Mouse (Mus musculus) hindbrain, embryonic 15.5 days (tissue): ENCODE data around the gene Kcnh1. TPM values are rescaled to one million over a fixed set of nuclear protein-coding genes. Genes with fewer than 3 reads are reported as not detected.

ENCODE experiments used
- ATAC-seq: fragments of 200-750 bp; cut with Nextera tagmentation; 2 replicates; pipeline ENCODE4 v1.8.0; 2017; ENCODE audit warnings: low read depth, moderate number of reproducible peaks, moderate TSS enrichment; ENCODE audit not compliant: low FRiP score
- H3K27ac ChIP-seq: fragments of 300-500 bp; sonication (generic); replicated peaks from 2 replicates; pipeline ENCODE4 v1.5.1; 2015; ENCODE audit warnings: mild to moderate bottlenecking, inconsistent platforms
- H3K27me3 ChIP-seq: fragments of 300-500 bp; sonication (generic); 2 replicates; pipeline ENCODE4 v1.6.1; 2015; ENCODE audit warnings: control low read depth, inconsistent platforms
- H3K36me3 ChIP-seq: fragments of 300-500 bp; sonication (generic); 2 replicates; pipeline ENCODE4 v1.6.1; 2015; ENCODE audit warnings: control low read depth, inconsistent platforms
- H3K4me1 ChIP-seq: fragments of 300-500 bp; sonication (generic); replicated peaks from 2 replicates; pipeline ENCODE4 v1.6.1; 2015; ENCODE audit warnings: control low read depth, inconsistent platforms
- H3K4me2 ChIP-seq: fragments of 300-500 bp; sonication (generic); 2 replicates; pipeline ENCODE4 v1.6.1; 2015; ENCODE audit warnings: moderate library complexity, mild to moderate bottlenecking, inconsistent platforms
- H3K4me3 ChIP-seq: fragments of 300-500 bp; sonication (generic); 2 replicates; pipeline ENCODE4 v1.5.1; 2015; ENCODE audit warnings: mild to moderate bottlenecking, inconsistent platforms
- H3K9ac ChIP-seq: fragments of 300-500 bp; sonication (generic); 2 replicates; pipeline ENCODE4 v1.6.1; 2015; ENCODE audit warnings: inconsistent platforms
- H3K9me3 ChIP-seq: fragments of 300-500 bp; sonication (generic); 2 replicates; pipeline ENCODE4 v1.6.1; 2016; ENCODE audit warnings: control low read depth, inconsistent platforms
- WGBS: fragments of 180-500 bp; shearing (Covaris S2); methylation state at CpG from one replicate; pipeline ENCODE4 v1.1.7; 2015; 5-methylcytosine and 5-hydroxymethylcytosine counted together
- polyA plus RNA-seq: library from polyadenylated mRNA; unstranded; fragments of >200 nt; fragmentation: Nextera tagmentation; extraction: Ambion mirVana; gene quantifications from 2 replicates; pipeline ENCODE4 v1.2.1, GENCODE M21; 2015

The Kcnh1 gene
- polyA plus RNA-seq, 1 experiment from 2014 or later = 3.6 TPM

DNA sequence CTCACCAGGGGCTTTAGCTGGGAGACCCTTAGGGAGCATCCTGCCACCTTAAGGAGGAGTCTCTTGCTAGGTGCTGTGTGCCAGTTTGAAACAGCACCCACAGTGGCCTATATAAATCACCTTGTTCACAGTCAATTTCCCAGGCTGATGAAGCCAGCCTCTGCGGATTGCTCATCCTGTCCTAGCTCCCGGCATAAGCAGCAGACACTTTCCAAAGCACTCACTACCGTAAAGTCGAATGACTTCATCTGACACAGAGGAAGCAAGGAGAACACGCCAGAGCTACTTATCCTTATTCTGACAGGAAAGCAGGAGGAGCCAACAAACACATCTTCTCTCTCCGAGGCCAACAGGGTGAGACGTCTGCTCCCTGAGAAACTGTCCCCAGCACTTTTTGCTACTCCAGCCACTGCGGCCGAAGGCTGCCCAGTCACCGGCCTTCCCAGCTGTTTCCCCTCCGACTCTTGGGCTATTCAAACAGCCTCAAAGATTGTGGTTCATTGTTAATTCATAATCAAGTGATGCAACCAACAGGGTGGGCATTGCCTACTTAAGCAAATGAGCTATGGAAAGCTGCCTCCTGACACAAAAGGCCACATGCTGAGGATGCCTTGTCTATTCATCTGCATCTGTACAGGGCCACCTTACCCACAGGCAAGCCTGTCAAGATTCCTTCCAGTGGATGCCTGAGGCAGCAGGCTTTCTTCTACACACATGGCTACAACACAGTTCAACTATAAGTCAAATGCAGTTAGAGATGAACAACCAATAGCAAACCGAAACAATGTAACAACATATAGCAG, 332.0 kb downstream of the Kcnh1 start:
- WGBS = 31% methylated on average over 12 of the region's 12 CpGs
- H3K4me1 ChIP-seq = peaks cover 25% of the 10 kb centered on the region
- no peak overlapping the region for H3K9ac ChIP-seq
- no peaks in the 10 kb centered on the region for H3K9me3 ChIP-seq
- H3K27ac ChIP-seq = 0 out of 2 replicates have a peak overlapping the region, but pooled peaks have one; percentile 11
- peak; percentile 28; the same call in 1 of the 2 replicates for ATAC-seq
- H3K4me2 ChIP-seq = no peak overlapping the region
- no peaks in the 10 kb centered on the region for H3K27me3 ChIP-seq
- H3K4me3 ChIP-seq = no peak overlapping the region
- H3K36me3 ChIP-seq = no peaks in the 10 kb centered on the region

DNA sequence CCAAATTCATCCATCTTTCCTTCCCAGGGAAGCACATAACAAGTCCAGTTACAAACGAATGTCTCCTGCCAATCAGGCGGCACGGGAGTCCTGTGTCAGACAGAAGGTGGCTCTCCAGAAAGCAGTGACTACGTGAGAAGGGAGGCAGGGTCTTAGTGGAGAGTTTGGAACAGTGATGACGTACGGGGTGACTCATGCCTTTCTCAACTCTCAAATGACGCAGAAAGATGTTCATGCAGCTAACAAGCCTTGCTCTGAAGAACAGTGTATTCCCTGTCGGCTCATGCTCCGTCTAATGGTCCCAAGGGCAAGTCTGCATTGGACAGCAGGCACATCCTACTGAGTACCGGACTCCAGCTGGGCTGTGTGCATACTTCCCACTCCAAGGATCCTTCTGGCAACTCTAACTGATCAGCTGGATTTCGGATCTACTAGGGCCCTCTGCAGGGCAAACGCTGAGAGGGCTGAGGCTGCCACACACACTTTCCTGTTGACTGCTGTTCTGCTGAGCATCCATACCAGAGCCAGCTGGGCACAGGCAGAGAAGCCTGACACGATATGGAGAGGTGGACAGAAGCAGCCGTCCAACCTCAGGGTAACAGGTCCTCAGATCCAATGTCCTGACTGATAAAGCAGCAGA, 335.3 kb downstream of the Kcnh1 start:
- no peak for ATAC-seq
- H3K27me3 ChIP-seq = no peaks in the 10 kb centered on the region
- H3K9me3 ChIP-seq = no peaks in the 10 kb centered on the region
- H3K4me1 ChIP-seq = peaks cover 23% of the 10 kb centered on the region
- no peak overlapping the region for H3K4me3 ChIP-seq
- 73% methylated on average over 14 of the region's 14 CpGs for WGBS
- H3K27ac ChIP-seq = no peak overlapping the region
- no peak overlapping the region for H3K4me2 ChIP-seq
- no peaks in the 10 kb centered on the region for H3K36me3 ChIP-seq
- H3K9ac ChIP-seq = no peak overlapping the region

GRCm38 (mm10) chr1:192531490-192532146, 341.0 kb downstream of the Kcnh1 start:
- Histone ChIP-seq H3K9me3 (no peaks in the 10 kb centered on the region), H3K4me2 (no peak overlapping the region), H3K27me3 (no peaks in the 10 kb centered on the region), H3K9ac (no peak overlapping the region), H3K27ac (no peak overlapping the region), H3K4me3 (no peak overlapping the region), H3K36me3 (no peaks in the 10 kb centered on the region), H3K4me1 (no peaks in the 10 kb centered on the region)
- ATAC-seq = no peak
- 76% methylated on average over 2 of the region's 2 CpGs for WGBS

DNA sequence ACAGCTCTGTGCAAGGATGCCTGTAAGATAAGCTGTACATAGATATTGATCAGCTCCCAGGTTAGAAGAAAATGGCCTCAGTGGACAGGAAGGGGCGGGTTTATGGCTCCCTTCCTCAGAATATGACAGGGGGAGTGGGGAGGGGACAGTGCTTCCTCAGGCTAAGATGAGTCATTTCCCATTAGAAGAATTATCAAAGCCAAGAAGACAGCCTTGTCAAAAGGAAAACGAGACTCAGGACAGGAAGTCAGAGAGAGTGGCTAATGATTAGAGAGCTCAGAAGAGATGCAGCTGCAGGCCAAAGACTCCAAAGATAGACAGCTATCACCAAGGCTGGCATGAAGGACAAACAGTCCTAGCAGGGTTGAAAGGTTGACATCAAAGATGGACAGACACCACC, 341.6 kb downstream of the Kcnh1 start:
- no peak overlapping the region for H3K27ac ChIP-seq
- ATAC-seq = no peak

GRCm38 (mm10) chr1:192533016-192533415, 342.4 kb downstream of the Kcnh1 start:
- Histone ChIP-seq H3K27ac (no peak overlapping the region), H3K4me3 (no peak overlapping the region), H3K4me2 (no peak overlapping the region), H3K36me3 (no peaks in the 10 kb centered on the region), H3K4me1 (no peaks in the 10 kb centered on the region), H3K27me3 (no peaks in the 10 kb centered on the region), H3K9me3 (no peaks in the 10 kb centered on the region), H3K9ac (no peak overlapping the region)
- ATAC-seq = no peak

More for the DNA sequence above, 341.6 kb downstream of the Kcnh1 start:
- WGBS = 75% methylated on average over 2 of the region's 2 CpGs
- no peak overlapping the region for H3K9ac ChIP-seq
- no peaks in the 10 kb centered on the region for H3K4me1 ChIP-seq
- no peaks in the 10 kb centered on the region for H3K27me3 ChIP-seq
- no peak overlapping the region for H3K4me3 ChIP-seq
- no peaks in the 10 kb centered on the region for H3K36me3 ChIP-seq
- no peak overlapping the region for H3K4me2 ChIP-seq
- no peaks in the 10 kb centered on the region for H3K9me3 ChIP-seq

- WGBS = 68% methylated on average over 1 of the region's 1 CpGs
- Histone ChIP-seq H3K27me3 (no peaks in the 10 kb centered on the region), H3K4me2 (no peak overlapping the region), H3K9me3 (no peaks in the 10 kb centered on the region), H3K4me1 (no peaks in the 10 kb centered on the region), H3K4me3 (no peak overlapping the region), H3K36me3 (no peaks in the 10 kb centered on the region), H3K9ac (no peak overlapping the region), H3K27ac (no peak overlapping the region)
- no peak for ATAC-seq
Measured at GRCm38 (mm10) chr1:192536440-192536839, 345.9 kb downstream of the Kcnh1 start.

- Histone ChIP-seq H3K4me3 (no peak overlapping the region), H3K9me3 (no peaks in the 10 kb centered on the region), H3K9ac (no peak overlapping the region), H3K27me3 (no peaks in the 10 kb centered on the region), H3K27ac (no peak overlapping the region), H3K4me1 (no peaks in the 10 kb centered on the region), H3K4me2 (no peak overlapping the region), H3K36me3 (no peaks in the 10 kb centered on the region)
- ATAC-seq = no peak
- WGBS = 64% methylated on average over 7 of the region's 7 CpGs
Measured at GRCm38 (mm10) chr1:192537169-192537568, 346.6 kb downstream of the Kcnh1 start.

DNA sequence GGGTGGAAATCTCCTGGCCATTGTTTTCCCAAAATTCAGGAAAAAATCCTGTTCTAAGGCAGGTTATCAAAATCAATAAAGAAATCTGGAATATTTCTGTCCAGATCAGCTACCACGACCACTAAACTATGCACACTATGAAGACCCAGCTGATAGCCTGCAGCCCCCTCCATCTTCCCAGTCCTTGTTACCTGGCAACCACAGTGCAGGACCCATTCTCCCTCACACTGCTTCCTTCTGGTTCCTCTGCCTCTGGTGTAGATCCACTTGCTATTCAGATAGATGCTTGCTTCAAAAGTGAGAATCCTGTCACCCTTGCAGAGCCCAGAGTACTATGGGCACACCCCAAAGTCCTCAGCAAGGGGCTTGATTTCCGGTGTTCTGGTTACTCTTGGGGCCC, 351.5 kb downstream of the Kcnh1 start:
- no peak for ATAC-seq
- peaks cover 7% of the 10 kb centered on the region; the same call in 1 of the 2 replicates for H3K4me1 ChIP-seq
- WGBS = 69% methylated on average over 2 of the region's 2 CpGs

GRCm38 (mm10) chr1:192543686-192544085, 353.1 kb downstream of the Kcnh1 start:
- H3K27me3 ChIP-seq = no peaks in the 10 kb centered on the region
- ATAC-seq = no peak
- no peaks in the 10 kb centered on the region for H3K36me3 ChIP-seq
- no peak overlapping the region for H3K27ac ChIP-seq
- H3K9ac ChIP-seq = no peak overlapping the region
- no peaks in the 10 kb centered on the region for H3K9me3 ChIP-seq
- no peak overlapping the region for H3K4me3 ChIP-seq
- 84% methylated on average over 4 of the region's 4 CpGs for WGBS
- H3K4me1 ChIP-seq = peaks cover 7% of the 10 kb centered on the region; the same call in 1 of the 2 replicates
- H3K4me2 ChIP-seq = no peak overlapping the region

More for the DNA sequence above, 351.5 kb downstream of the Kcnh1 start:
- H3K27me3 ChIP-seq = no peaks in the 10 kb centered on the region
- H3K36me3 ChIP-seq = no peaks in the 10 kb centered on the region
- H3K27ac ChIP-seq = no peak overlapping the region
- no peak overlapping the region for H3K4me2 ChIP-seq
- H3K9me3 ChIP-seq = no peaks in the 10 kb centered on the region
- H3K4me3 ChIP-seq = no peak overlapping the region
- no peak overlapping the region for H3K9ac ChIP-seq

GRCm38 (mm10) chr1:192544091-192544490, 353.5 kb downstream of the Kcnh1 start:
- Histone ChIP-seq H3K36me3 (no peaks in the 10 kb centered on the region), H3K9ac (no peak overlapping the region), H3K27me3 (no peaks in the 10 kb centered on the region), H3K27ac (no peak overlapping the region), H3K4me2 (no peak overlapping the region), H3K4me3 (no peak overlapping the region), H3K9me3 (no peaks in the 10 kb centered on the region), H3K4me1 (peaks cover 7% of the 10 kb centered on the region; the same call in 1 of the 2 replicates)
- 42% methylated on average over 9 of the region's 9 CpGs for WGBS
- ATAC-seq = no peak

- Histone ChIP-seq H3K36me3 (no peaks in the 10 kb centered on the region), H3K4me3 (no peak overlapping the region), H3K27me3 (no peaks in the 10 kb centered on the region), H3K4me1 (peaks cover 7% of the 10 kb centered on the region; the same call in 1 of the 2 replicates), H3K9me3 (no peaks in the 10 kb centered on the region), H3K4me2 (no peak overlapping the region), H3K9ac (no peak overlapping the region), H3K27ac (no peak overlapping the region)
- WGBS = 43% methylated on average over 7 of the region's 7 CpGs
- no peak; the same call in 1 of the 2 replicates for ATAC-seq
Measured at GRCm38 (mm10) chr1:192544901-192545300, 354.3 kb downstream of the Kcnh1 start.

DNA sequence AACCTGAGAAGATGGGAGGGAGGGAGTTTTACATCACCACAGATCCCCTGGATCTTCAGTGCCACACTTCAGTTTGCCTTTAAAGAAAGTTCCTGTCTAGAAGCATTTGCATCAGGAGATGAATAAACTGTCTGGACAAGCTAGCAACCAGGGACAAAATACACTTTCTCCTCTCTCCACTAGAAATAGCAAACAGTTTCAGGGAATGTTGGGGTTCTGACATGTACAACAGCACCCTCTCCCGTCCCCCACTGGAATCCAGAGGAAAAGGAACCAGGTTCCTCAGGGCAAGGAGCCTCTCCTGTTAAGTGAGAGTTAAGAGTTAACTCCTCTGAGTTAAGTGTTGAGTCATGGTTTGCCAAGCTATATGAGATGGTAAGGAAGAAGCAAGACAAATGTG, 356.3 kb downstream of the Kcnh1 start:
- no peaks in the 10 kb centered on the region for H3K36me3 ChIP-seq
- 17% methylated on average over 1 of the region's 1 CpGs for WGBS
- no peak overlapping the region for H3K27ac ChIP-seq
- H3K4me2 ChIP-seq = no peak overlapping the region
- H3K4me3 ChIP-seq = no peak overlapping the region
- no peaks in the 10 kb centered on the region for H3K27me3 ChIP-seq
- peaks cover 7% of the 10 kb centered on the region; the same call in 1 of the 2 replicates for H3K4me1 ChIP-seq
- ATAC-seq = no peak
- H3K9me3 ChIP-seq = no peaks in the 10 kb centered on the region
- H3K9ac ChIP-seq = no peak overlapping the region
